Mouse (Mus musculus) olfactory bulb, adult 2 months (tissue): ENCODE results near the gene Rnf113a2. TPM values are rescaled to one million over a fixed set of nuclear protein-coding genes. Genes with fewer than 3 reads are reported as not detected.

Experiments used
- H3K27ac ChIP-seq: fragments of 200-500 bp; 2 replicates; pipeline ENCODE4 v1.5.1; 2012; ENCODE audit warnings: low read depth, low read length; ENCODE audit not compliant: insufficient read depth
- H3K4me1 ChIP-seq: fragments of 200-500 bp; 2 replicates; pipeline ENCODE4 v1.6.1; 2012; ENCODE audit warnings: low read length; ENCODE audit not compliant: control insufficient read depth, insufficient read depth
- H3K4me3 ChIP-seq: fragments of 200-500 bp; 2 replicates; pipeline ENCODE4 v1.5.1; 2012; ENCODE audit warnings: mild to moderate bottlenecking, low read depth, low read length, moderate library complexity; ENCODE audit not compliant: insufficient read depth
- CTCF ChIP-seq: fragments of 200-500 bp; IDR thresholded peaks from 2 replicates; pipeline ENCODE4 v1.5.1; 2012; ENCODE audit warnings: low read depth, mild to moderate bottlenecking, low read length, moderate library complexity; ENCODE audit not compliant: insufficient read depth
- POLR2A ChIP-seq: fragments of 200-500 bp; IDR thresholded peaks from 2 replicates; pipeline ENCODE4 v1.6.1; 2012; ENCODE audit warnings: mild to moderate bottlenecking, low read depth, low read length, moderate library complexity; ENCODE audit not compliant: insufficient read depth
- WGBS: fragments of 180-500 bp; shearing (Covaris S2); methylation state at CpG from one replicate; pipeline ENCODE4 v1.1.7; 2018; 5-methylcytosine and 5-hydroxymethylcytosine counted together
- polyA plus RNA-seq: library from polyadenylated mRNA; stranded (reverse); fragments of >200 nt; gene quantifications from 2 replicates; pipeline ENCODE4 v1.2.4, GENCODE M21; 2012; ENCODE audit warnings: low replicate concordance; ENCODE audit not compliant: missing spikeins, insufficient read depth, insufficient read length

The Rnf113a2 gene
- polyA plus RNA-seq, 1 experiment, result not detected

DNA sequence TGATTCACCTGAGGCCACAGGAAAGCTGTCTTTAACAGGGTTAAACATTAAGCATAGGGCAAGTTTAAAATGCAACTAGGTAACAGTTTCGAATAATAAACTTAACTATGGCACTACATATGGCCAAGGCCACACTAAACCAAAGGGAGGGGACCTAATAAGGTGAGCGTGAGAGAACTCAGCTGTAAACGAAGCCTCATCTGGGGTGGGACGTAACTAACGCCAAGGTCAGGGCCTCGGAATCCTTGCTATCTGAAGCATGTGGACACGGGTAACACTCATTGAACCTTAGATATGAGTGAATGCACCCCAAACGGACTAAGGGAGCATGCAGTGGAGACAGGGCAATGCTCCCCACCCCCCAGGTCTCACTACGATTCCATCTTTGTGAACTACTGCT lies 14.1 kb upstream of the Rnf113a2 start:
- Histone ChIP-seq H3K4me1 (no peaks in the 10 kb centered on the region), H3K4me3 (no peak overlapping the region), H3K27ac (no peak overlapping the region)
- WGBS, result 89% methylated on average over 9 of the region's 9 CpGs
- TF ChIP-seq POLR2A (no peak), CTCF (no peak)

DNA sequence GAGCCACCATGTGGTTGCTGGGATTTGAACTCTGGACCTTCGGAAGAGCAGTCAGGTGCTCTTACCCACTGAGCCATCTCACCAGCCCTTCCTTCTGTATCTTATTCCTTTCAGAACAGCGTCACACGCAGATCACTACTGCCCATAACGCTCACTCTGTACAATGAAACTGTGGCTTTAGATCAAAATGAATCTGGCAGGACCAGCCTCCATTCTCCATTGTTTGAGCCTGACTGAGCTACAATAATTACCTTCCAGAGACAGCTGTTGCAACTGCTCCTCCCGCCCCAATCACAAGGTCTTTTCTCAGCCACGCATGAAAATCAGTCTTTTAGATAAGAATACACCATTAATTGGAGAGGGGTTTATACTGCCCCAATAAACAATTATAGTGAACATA lies 12.5 kb upstream of the Rnf113a2 start:
- Histone ChIP-seq H3K27ac (no peak overlapping the region), H3K4me1 (no peaks in the 10 kb centered on the region), H3K4me3 (no peak overlapping the region)
- TF ChIP-seq POLR2A, result no peak
- TF ChIP-seq CTCF, result no peak
- WGBS, result 39% methylated on average over 6 of the region's 6 CpGs

DNA sequence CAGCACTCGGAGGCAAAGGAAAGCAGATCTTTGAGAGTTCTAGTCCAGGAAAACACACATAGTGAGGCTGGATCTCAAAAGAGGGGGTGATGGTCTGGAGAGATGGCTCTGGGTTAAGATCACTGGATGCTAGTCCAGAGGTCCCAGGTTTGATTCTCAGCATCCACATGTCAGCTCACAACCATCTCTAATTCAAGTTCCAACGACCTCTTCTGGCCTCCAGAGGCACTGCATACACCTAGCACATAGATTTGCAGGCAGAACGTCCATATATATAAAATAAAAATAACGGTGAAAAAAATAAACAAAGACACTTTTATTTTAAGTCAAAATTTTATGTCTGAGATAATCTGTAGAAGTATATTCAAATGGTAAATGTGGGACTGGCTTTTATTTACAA lies 9.7 kb upstream of the Rnf113a2 start:
- Histone ChIP-seq H3K4me3 (no peak overlapping the region), H3K27ac (no peak overlapping the region), H3K4me1 (no peaks in the 10 kb centered on the region)
- TF ChIP-seq CTCF, result no peak
- TF ChIP-seq POLR2A, result no peak
- WGBS, result 68% methylated on average over 4 of the region's 4 CpGs

DNA sequence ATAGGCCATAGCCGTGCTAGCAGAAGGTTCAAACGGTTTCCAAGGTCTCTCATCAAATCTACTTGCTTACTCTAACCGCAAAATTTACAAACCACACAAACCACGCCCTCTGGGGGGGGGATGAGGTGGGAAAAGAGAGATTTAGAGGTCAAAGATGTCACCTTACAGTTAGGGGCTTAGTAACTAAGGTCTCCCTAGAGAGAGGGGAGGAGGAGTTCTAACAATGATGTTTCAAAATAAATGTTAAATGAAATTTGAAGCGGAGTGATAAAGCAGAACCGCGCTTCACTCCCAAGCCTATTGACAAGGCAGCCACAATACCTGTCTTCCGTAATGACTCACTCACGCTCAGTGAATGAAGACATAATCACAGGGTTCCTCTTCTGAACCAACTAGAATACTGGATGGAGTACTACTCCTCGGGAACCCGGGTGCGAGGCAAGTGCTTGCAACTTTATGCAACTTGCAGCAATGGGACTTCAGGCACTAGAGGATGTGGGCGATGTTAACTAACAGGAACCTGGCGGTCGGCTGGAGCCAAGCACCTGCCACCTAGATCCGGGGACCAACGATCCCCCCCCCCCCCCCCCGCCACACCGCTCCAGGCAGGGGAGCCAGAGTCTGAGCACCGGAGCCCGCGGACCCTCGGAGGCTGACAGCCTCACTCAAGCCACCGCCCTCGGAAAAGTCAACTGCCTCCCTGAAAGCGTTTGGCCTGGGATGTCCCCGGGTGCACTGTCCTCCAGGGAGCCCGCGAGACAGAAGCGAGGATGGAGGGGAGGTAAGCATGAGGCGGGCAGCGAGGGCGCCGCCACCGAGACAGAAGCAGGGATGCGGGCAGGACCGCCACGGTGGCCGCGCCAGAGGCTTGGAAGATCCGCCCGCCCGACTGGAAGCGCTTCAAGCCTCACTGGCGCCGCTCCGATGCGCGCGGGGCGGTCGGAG lies 8.8 kb upstream of the Rnf113a2 start:
- TF ChIP-seq CTCF (no peak), POLR2A (no peak)
- peak overlapping the region; percentile 76 for H3K27ac ChIP-seq
- H3K4me1 ChIP-seq, result no peaks in the 10 kb centered on the region
- peak overlapping the region; percentile 92 for H3K4me3 ChIP-seq
- WGBS, result 1% methylated on average over 52 of the region's 52 CpGs

DNA sequence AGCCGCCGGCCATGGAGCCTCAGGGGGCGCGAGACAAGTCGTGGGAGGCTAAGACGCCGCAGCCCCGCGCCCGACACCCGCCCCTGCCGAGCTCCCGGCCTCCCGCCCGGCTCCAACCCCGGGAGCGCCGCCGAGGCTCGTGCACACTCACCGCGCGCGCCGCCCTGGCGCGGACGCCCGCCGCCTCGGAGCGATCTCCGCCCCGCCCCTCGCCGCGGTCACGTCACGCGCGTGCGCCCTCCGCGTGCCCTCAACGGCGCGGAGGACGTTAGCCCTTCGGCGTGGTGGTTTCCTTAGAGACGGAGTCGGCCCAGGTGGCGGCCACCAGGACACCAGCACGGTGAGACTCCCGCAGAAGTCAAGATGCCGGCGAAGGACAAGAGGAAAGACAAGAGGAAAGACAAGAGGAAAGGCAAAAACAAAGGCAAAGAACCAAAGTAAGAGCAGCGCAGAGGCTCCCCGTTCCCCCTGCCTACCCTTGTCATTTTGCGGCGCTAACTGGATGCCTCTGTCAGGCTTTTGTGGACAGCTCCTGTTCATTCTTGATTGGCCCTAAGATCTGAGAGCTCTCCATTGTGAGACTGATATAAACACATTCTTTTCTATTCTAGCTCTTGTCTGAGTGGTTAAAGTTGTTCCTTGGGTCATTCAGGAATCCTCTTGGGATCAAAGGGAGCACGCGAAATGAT lies 8.0 kb upstream of the Rnf113a2 start, which contains the start of the genes Entpd5 and Bbof1:
Gene Entpd5, minus strand, starts transcription at position 211 of the 689 bp plus-strand sequence.
Gene Bbof1, plus strand, starts transcription at position 253 of the 689 bp plus-strand sequence.
- Histone ChIP-seq H3K4me3 (peak within 1 kb of the TSS; percentile 92), H3K4me1 (no peaks in the 10 kb centered on the region), H3K27ac (peak within 1 kb of the TSS; percentile 76)
- WGBS, result under 1% methylated on average over 63 of the region's 63 CpGs
- TF ChIP-seq CTCF, result no peak
- TF ChIP-seq POLR2A, result peak; percentile 94

DNA sequence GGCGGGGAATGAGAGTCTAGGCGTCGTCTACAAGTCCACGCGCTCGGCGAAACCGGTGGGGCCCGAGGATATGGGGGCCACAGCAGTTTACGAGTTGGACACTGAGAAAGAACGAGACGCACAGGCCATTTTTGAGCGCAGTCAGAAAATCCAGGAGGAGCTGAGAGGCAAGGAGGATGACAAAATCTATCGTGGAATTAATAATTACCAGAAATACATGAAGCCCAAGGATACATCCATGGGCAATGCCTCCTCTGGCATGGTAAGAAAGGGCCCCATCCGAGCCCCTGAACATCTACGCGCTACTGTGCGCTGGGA lies 568 bp downstream of the Rnf113a2 start:
- TF ChIP-seq CTCF (no peak), POLR2A (no peak)
- WGBS, result 40% methylated on average over 18 of the region's 18 CpGs

DNA sequence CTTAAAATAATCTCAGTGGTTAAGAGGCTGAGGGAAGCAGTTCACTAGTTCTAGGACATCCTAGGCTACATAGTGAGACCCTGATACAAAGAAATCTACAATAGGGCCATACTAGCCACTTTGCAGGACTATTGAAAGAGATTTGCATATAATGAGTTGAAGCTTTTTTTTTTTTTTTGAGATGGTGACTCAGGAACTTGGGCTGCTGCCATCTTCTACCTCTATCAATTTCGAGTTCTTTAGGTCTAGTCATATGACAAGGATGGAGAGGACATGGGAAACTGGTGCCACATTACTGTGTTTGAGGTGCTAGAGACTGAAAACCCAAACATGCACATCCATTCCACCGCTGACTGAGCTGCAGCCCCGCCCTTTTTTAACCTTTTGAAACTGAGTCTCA lies 7.0 kb downstream of the Rnf113a2 start:
- H3K4me1 ChIP-seq, result no peaks in the 10 kb centered on the region
- 60% methylated on average over 3 of the region's 3 CpGs for WGBS
- no peak overlapping the region for H3K27ac ChIP-seq
- no peak overlapping the region for H3K4me3 ChIP-seq
- TF ChIP-seq POLR2A (no peak), CTCF (no peak)

More for the DNA sequence above, 568 bp downstream of the Rnf113a2 start:
- Histone ChIP-seq H3K4me3 (peak overlapping the region; percentile 62), H3K4me1 (peaks cover 8% of the 10 kb centered on the region), H3K27ac (no peak overlapping the region; the same call in 1 of the 2 replicates)

DNA sequence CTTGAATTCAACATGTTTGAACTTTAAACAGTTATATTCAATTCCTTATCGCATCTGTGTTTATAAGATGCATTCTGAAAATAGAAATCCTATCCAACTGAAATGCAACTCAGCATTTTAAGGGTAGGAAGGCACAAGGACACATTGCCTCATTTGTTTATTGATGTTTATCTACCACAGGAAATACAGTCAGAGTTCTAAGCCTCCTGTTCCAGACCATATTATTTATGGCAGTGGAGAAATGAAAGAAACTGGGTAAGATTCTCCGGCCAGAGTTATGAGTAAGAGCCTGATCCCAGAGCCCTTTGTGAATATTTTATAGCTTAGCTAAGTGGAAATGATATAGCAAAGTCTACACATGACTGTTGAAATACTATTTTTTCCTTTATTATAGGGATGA lies 12.8 kb downstream of the Rnf113a2 start:
- 92% methylated on average over 2 of the region's 2 CpGs for WGBS
- H3K4me3 ChIP-seq, result no peak overlapping the region
- no peak overlapping the region for H3K27ac ChIP-seq
- TF ChIP-seq POLR2A, result no peak
- TF ChIP-seq CTCF, result no peak
- no peaks in the 10 kb centered on the region for H3K4me1 ChIP-seq

DNA sequence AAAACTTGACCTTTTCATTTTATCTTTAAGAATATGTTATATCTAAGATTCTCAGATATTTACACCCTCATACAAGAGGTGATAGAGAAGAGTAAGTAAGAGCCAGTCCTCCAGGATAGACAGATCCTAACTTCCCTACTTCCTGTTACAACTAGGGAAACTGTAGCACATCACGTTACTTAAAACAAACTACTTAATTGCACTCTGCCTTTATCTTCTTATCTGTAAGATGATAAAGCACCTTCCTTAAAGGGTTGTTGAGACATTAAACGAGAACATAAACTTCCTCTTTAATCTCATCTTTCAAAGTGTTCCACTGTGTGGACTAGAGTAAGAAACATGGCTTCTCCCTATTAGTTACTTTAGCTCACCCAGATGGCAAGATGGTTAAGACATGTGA lies 21.7 kb downstream of the Rnf113a2 start:
- 85% methylated on average over 2 of the region's 2 CpGs for WGBS
- H3K4me1 ChIP-seq, result no peaks in the 10 kb centered on the region
- no peak overlapping the region for H3K4me3 ChIP-seq
- no peak for TF ChIP-seq POLR2A
- TF ChIP-seq CTCF, result no peak
- H3K27ac ChIP-seq, result no peak overlapping the region
